Mouse (Mus musculus): ENCODE measurements around the gene Fbxo24. TPM values are rescaled to one million over a fixed set of nuclear protein-coding genes. Genes with fewer than 3 reads are reported as not detected.
A peak's percentile ranks its signal among the peaks of the same experiment; 100 is the strongest.

Gene Fbxo24
- polyA plus RNA-seq, 1 experiment, result 0.29 TPM

- H3K27me3 ChIP-seq (ENCODE audit: control insufficient read depth, insufficient read depth, insufficient read length), result no peaks in the 10 kb centered on the region
- peaks cover 23% of the 10 kb centered on the region for H3K79me2 ChIP-seq (ENCODE audit: control insufficient read depth, insufficient read depth)
- H3K36me3 ChIP-seq (ENCODE audit: control insufficient read depth, insufficient read depth), result peaks cover 3% of the 10 kb centered on the region
- TF ChIP-seq MAX (IDR thresholded peaks at IDR 0.05) (peak; percentile 50), MYOD1 (IDR thresholded peaks at IDR 0.05; ENCODE audit: control insufficient read depth, insufficient read length, low read depth) (peak; percentile 39), CEBPB (IDR thresholded peaks at IDR 0.05; ENCODE audit: low read depth) (peak; percentile 16), CTCF (IDR thresholded peaks at IDR 0.05; ENCODE audit: control insufficient read depth, insufficient read depth, insufficient read length) (no peak), MYOG (IDR thresholded peaks at IDR 0.05; ENCODE audit: control insufficient read depth, extremely low read depth, insufficient read length) (no peak), FOSL1 (IDR thresholded peaks at IDR 0.05; ENCODE audit: insufficient read depth, low read length, poor library complexity, severe bottlenecking) (peak; percentile 87), USF1 (IDR thresholded peaks at IDR 0.05; ENCODE audit: low read depth) (peak; percentile 99)
- peaks cover 8% of the 10 kb centered on the region for H3K79me3 ChIP-seq (ENCODE audit: low read depth)
- H3ac ChIP-seq (ENCODE audit: control insufficient read depth, insufficient read length, low read depth), result peak overlapping the region; percentile 36
- H3K4me3 ChIP-seq (ENCODE audit: insufficient read depth, poor library complexity, severe bottlenecking), result no peak overlapping the region
Measured at GRCm38 (mm10) chr5:137671443-137672240, 42.8 kb upstream of the Fbxo24 start.

GRCm38 (mm10) chr5:137670240-137670639 is 41.4 kb upstream of the Fbxo24 start:
- H3K79me2 ChIP-seq (ENCODE audit: control insufficient read depth, insufficient read depth), result peaks cover 23% of the 10 kb centered on the region
- no peak overlapping the region for H3K4me3 ChIP-seq (ENCODE audit: insufficient read depth, poor library complexity, severe bottlenecking)
- peaks cover 8% of the 10 kb centered on the region for H3K79me3 ChIP-seq (ENCODE audit: low read depth)
- no peak overlapping the region for H3ac ChIP-seq (ENCODE audit: control insufficient read depth, insufficient read length, low read depth)
- H3K36me3 ChIP-seq (ENCODE audit: control insufficient read depth, insufficient read depth), result peaks cover 9% of the 10 kb centered on the region
- TF ChIP-seq MYOD1 (IDR thresholded peaks at IDR 0.05; ENCODE audit: control insufficient read depth, insufficient read length, low read depth) (no peak), CTCF (IDR thresholded peaks at IDR 0.05; ENCODE audit: control insufficient read depth, insufficient read depth, insufficient read length) (no peak), USF1 (IDR thresholded peaks at IDR 0.05; ENCODE audit: low read depth) (no peak), MAX (IDR thresholded peaks at IDR 0.05) (no peak)
- no peaks in the 10 kb centered on the region for H3K27me3 ChIP-seq (ENCODE audit: control insufficient read depth, insufficient read depth, insufficient read length)

- no peaks in the 10 kb centered on the region for H3K27me3 ChIP-seq (ENCODE audit: control insufficient read depth, insufficient read depth, insufficient read length)
- H3K36me3 ChIP-seq (ENCODE audit: control insufficient read depth, insufficient read depth), result peaks cover 13% of the 10 kb centered on the region
- H3K4me3 ChIP-seq (ENCODE audit: insufficient read depth, poor library complexity, severe bottlenecking), result no peak overlapping the region
- H3K79me2 ChIP-seq (ENCODE audit: control insufficient read depth, insufficient read depth), result peaks cover 23% of the 10 kb centered on the region
- TF ChIP-seq MYOD1 (IDR thresholded peaks at IDR 0.05; ENCODE audit: control insufficient read depth, insufficient read length, low read depth) (no peak), USF1 (IDR thresholded peaks at IDR 0.05; ENCODE audit: low read depth) (no peak), MAX (IDR thresholded peaks at IDR 0.05) (no peak), CTCF (IDR thresholded peaks at IDR 0.05; ENCODE audit: control insufficient read depth, insufficient read depth, insufficient read length) (no peak), CEBPB (IDR thresholded peaks at IDR 0.05; ENCODE audit: low read depth) (no peak), MYOG (IDR thresholded peaks at IDR 0.05; ENCODE audit: control insufficient read depth, extremely low read depth, insufficient read length) (no peak), FOSL1 (IDR thresholded peaks at IDR 0.05; ENCODE audit: insufficient read depth, low read length, poor library complexity, severe bottlenecking) (no peak)
- peaks cover 8% of the 10 kb centered on the region for H3K79me3 ChIP-seq (ENCODE audit: low read depth)
- no peak overlapping the region for H3ac ChIP-seq (ENCODE audit: control insufficient read depth, insufficient read length, low read depth)
Measured at GRCm38 (mm10) chr5:137668971-137669370, 40.2 kb upstream of the Fbxo24 start.

GRCm38 (mm10) chr5:137663057-137663456 is 34.3 kb upstream of the Fbxo24 start:
- peaks cover 24% of the 10 kb centered on the region for H3K36me3 ChIP-seq (ENCODE audit: control insufficient read depth, insufficient read depth)
- no peaks in the 10 kb centered on the region for H3K79me2 ChIP-seq (ENCODE audit: control insufficient read depth, insufficient read depth)
- no peaks in the 10 kb centered on the region for H3K27me3 ChIP-seq (ENCODE audit: control insufficient read depth, insufficient read depth, insufficient read length)
- no peaks in the 10 kb centered on the region for H3K79me3 ChIP-seq (ENCODE audit: low read depth)
- TF ChIP-seq MAX (IDR thresholded peaks at IDR 0.05) (no peak), MYOG (IDR thresholded peaks at IDR 0.05; ENCODE audit: control insufficient read depth, extremely low read depth, insufficient read length) (no peak), FOSL1 (IDR thresholded peaks at IDR 0.05; ENCODE audit: insufficient read depth, low read length, poor library complexity, severe bottlenecking) (no peak), CEBPB (IDR thresholded peaks at IDR 0.05; ENCODE audit: low read depth) (no peak), CTCF (IDR thresholded peaks at IDR 0.05; ENCODE audit: control insufficient read depth, insufficient read depth, insufficient read length) (no peak)
- no peak overlapping the region for H3K4me3 ChIP-seq (ENCODE audit: insufficient read depth, poor library complexity, severe bottlenecking)
- no peak overlapping the region for H3ac ChIP-seq (ENCODE audit: control insufficient read depth, insufficient read length, low read depth)

- Histone ChIP-seq H3K4me3 (ENCODE audit: insufficient read depth, poor library complexity, severe bottlenecking) (no peak overlapping the region), H3K27me3 (ENCODE audit: control insufficient read depth, insufficient read depth, insufficient read length) (no peaks in the 10 kb centered on the region), H3K79me3 (ENCODE audit: low read depth) (no peaks in the 10 kb centered on the region), H3ac (ENCODE audit: control insufficient read depth, insufficient read length, low read depth) (no peak overlapping the region), H3K36me3 (ENCODE audit: control insufficient read depth, insufficient read depth) (peaks cover 16% of the 10 kb centered on the region), H3K79me2 (ENCODE audit: control insufficient read depth, insufficient read depth) (no peaks in the 10 kb centered on the region)
- TF ChIP-seq FOSL1 (IDR thresholded peaks at IDR 0.05; ENCODE audit: insufficient read depth, low read length, poor library complexity, severe bottlenecking) (no peak), CEBPB (IDR thresholded peaks at IDR 0.05; ENCODE audit: low read depth) (no peak), CTCF (IDR thresholded peaks at IDR 0.05; ENCODE audit: control insufficient read depth, insufficient read depth, insufficient read length) (no peak), MYOD1 (IDR thresholded peaks at IDR 0.05; ENCODE audit: control insufficient read depth, insufficient read length, low read depth) (no peak), MYOG (IDR thresholded peaks at IDR 0.05; ENCODE audit: control insufficient read depth, extremely low read depth, insufficient read length) (no peak), USF1 (IDR thresholded peaks at IDR 0.05; ENCODE audit: low read depth) (no peak), MAX (IDR thresholded peaks at IDR 0.05) (no peak)
Measured at GRCm38 (mm10) chr5:137660064-137660688, 31.4 kb upstream of the Fbxo24 start.

All from C2C12 (cell line).